Mouse (Mus musculus): ENCODE results near the gene Adm. TPM values are rescaled to one million over a fixed set of nuclear protein-coding genes. Genes with fewer than 3 reads are reported as not detected.
"Not testable (repeated sequence)": the region's sequence is repeated elsewhere in the genome, so short reads cannot be mapped to it uniquely, and the experiment has no call there.

Adm gene
- polyA plus RNA-seq, 1 experiment = 3.4 TPM

DNA sequence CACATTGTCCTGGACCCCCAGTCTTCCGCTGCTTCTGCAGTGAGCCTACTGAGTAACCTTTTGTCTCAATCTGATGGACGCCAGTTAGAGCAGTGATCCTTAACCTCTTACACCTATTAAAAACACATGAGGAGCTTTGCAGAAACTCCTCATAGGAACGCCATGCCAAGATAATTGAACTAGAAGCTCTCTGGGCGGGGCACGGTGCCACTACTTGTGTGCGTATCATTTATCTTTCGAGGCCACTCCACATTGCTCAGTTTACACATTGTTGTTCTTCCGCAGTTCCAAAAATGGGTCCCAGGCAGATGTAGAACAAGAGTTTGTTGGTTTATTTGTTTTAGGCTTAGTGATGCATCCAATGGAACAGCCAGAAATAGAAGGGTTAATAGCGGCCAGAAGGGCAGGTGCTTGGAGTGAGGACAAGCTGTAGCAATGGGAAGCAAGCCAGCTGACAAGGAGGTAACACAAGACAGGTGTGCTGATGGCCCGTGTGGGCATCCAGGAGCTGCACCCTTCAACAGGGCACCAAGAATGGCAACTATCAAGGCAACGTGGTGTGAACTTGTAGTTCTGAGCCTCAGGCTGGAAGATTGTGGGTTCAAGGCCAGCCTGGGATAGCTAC is 11.9 kb downstream of the Adm start:
- 41% methylated on average over 11 of the region's 11 CpGs for WGBS

GRCm38 (mm10) chr7:110639958-110640357 is 12.5 kb downstream of the Adm start:
- H3K27me3 ChIP-seq (ENCODE audit: control insufficient read depth, insufficient read depth, low read length); H3K36me3 ChIP-seq (ENCODE audit: control insufficient read depth, insufficient read depth, low read length); H3K27ac ChIP-seq (ENCODE audit: insufficient read depth, low read depth, low read length); H3K4me3 ChIP-seq (ENCODE audit: low read depth, low read length); H3K4me1 ChIP-seq (ENCODE audit: control insufficient read depth, insufficient read depth, insufficient read length, low read length): not testable (repeated sequence)
- WGBS = 94% methylated on average over 3 of the region's 3 CpGs

More for the DNA sequence above, 11.9 kb downstream of the Adm start:
- H3K4me3 ChIP-seq (ENCODE audit: low read depth, low read length) = no peak overlapping the region
- H3K27ac ChIP-seq (ENCODE audit: insufficient read depth, low read depth, low read length) = no peak overlapping the region
- no peaks in the 10 kb centered on the region for H3K36me3 ChIP-seq (ENCODE audit: control insufficient read depth, insufficient read depth, low read length)
- no peaks in the 10 kb centered on the region for H3K27me3 ChIP-seq (ENCODE audit: control insufficient read depth, insufficient read depth, low read length)
- no peak for TF ChIP-seq POLR2A (IDR thresholded peaks at IDR 0.05; ENCODE audit: low read depth, low read length)
- 0 out of 2 replicates have a peak, but pooled peaks cover 2% of the 10 kb centered on the region for H3K4me1 ChIP-seq (ENCODE audit: control insufficient read depth, insufficient read depth, insufficient read length, low read length)

DNA sequence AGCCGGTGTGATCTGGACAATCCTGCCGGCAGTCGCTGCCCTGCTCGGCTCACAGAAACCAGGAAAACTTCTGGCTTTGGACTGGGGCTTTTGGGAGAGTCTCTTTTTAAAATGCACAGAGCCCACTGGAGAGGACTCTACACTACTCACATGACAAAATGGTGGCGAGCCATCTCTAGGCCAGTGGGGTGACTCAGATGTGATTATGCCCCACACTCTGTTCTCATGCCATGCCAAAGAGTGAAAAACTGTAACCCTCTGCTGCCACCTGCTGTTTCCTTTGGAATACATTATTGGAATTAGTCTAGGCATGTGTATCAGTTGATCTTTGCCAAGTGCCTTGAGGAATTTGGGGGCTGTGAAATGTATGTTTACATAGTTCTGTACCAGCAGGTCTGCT is 17.9 kb downstream of the Adm start:
- Histone ChIP-seq H3K27ac (ENCODE audit: insufficient read depth, low read depth, low read length) (no peak overlapping the region), H3K4me1 (ENCODE audit: control insufficient read depth, insufficient read depth, insufficient read length, low read length) (peaks cover 19% of the 10 kb centered on the region; the same call in 1 of the 2 replicates), H3K4me3 (ENCODE audit: low read depth, low read length) (no peak overlapping the region), H3K27me3 (ENCODE audit: control insufficient read depth, insufficient read depth, low read length) (no peaks in the 10 kb centered on the region), H3K36me3 (ENCODE audit: control insufficient read depth, insufficient read depth, low read length) (no peaks in the 10 kb centered on the region)
- WGBS = 75% methylated on average over 5 of the region's 5 CpGs
- TF ChIP-seq POLR2A (IDR thresholded peaks at IDR 0.05; ENCODE audit: low read depth, low read length) (no peak), CTCF (IDR thresholded peaks at IDR 0.05; ENCODE audit: extremely low read depth, insufficient read length, insufficient replicate concordance, low read depth, low read length) (peak; percentile 45; the same call in 1 of the 2 replicates)

- WGBS = 69% methylated on average over 6 of the region's 6 CpGs
- TF ChIP-seq CTCF (IDR thresholded peaks at IDR 0.05; ENCODE audit: extremely low read depth, insufficient read length, insufficient replicate concordance, low read depth, low read length) = peak; percentile 14; the same call in 1 of the 2 replicates
- no peak for TF ChIP-seq POLR2A (IDR thresholded peaks at IDR 0.05; ENCODE audit: low read depth, low read length)
- H3K27ac ChIP-seq (ENCODE audit: insufficient read depth, low read depth, low read length) = no peak overlapping the region
- no peak overlapping the region for H3K4me3 ChIP-seq (ENCODE audit: low read depth, low read length)
- H3K4me1 ChIP-seq (ENCODE audit: control insufficient read depth, insufficient read depth, insufficient read length, low read length) = peaks cover 21% of the 10 kb centered on the region; the same call in 1 of the 2 replicates
- H3K36me3 ChIP-seq (ENCODE audit: control insufficient read depth, insufficient read depth, low read length) = no peaks in the 10 kb centered on the region
- H3K27me3 ChIP-seq (ENCODE audit: control insufficient read depth, insufficient read depth, low read length) = no peaks in the 10 kb centered on the region
Observed at GRCm38 (mm10) chr7:110645859-110646258, 18.4 kb downstream of the Adm start.

DNA sequence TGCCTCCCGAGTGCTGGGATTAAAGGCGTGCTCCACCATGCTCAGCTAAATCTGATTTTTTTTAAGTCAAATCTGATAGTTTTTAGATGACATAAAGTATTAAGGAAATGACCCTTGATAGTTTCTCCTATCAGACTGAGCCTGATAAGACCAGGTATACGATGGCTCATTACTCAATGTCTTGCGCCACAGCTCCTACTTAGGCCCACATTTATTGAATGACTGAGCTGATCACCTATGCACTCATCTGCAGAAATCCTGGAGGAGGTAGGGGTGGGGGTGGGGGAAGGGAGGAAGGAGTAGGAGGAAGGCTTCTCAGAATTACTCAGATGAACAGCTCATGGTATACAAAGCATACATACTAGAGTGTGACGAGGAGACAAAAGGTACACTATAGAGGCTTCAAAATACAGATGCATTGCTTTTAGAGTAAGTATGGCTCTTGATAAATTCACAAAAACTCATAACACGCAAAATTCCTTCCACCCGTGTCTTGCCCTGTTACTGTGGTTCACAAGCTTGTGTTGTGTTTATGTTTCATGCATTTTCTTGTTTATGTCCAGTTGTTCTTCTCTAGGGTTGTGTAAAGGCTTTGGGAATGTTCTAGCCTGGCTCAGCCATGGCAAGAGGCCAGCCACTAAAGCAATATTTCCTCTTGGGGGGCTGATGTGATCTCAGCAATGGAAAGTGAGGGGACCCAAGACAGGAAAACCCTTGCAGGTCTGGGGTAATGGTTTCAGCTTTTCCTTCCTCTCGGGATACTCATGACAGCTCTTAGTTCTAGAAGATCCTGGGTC is 19.3 kb downstream of the Adm start:
- H3K4me1 ChIP-seq (ENCODE audit: control insufficient read depth, insufficient read depth, insufficient read length, low read length) = peaks cover 21% of the 10 kb centered on the region; the same call in 1 of the 2 replicates
- H3K4me3 ChIP-seq (ENCODE audit: low read depth, low read length) = no peak overlapping the region
- no peaks in the 10 kb centered on the region for H3K27me3 ChIP-seq (ENCODE audit: control insufficient read depth, insufficient read depth, low read length)
- peak overlapping the region; percentile 96 for H3K27ac ChIP-seq (ENCODE audit: insufficient read depth, low read depth, low read length)
- TF ChIP-seq CTCF (IDR thresholded peaks at IDR 0.05; ENCODE audit: extremely low read depth, insufficient read length, insufficient replicate concordance, low read depth, low read length) = no peak
- no peak for TF ChIP-seq POLR2A (IDR thresholded peaks at IDR 0.05; ENCODE audit: low read depth, low read length)
- no peaks in the 10 kb centered on the region for H3K36me3 ChIP-seq (ENCODE audit: control insufficient read depth, insufficient read depth, low read length)
- 28% methylated on average over 8 of the region's 8 CpGs for WGBS

DNA sequence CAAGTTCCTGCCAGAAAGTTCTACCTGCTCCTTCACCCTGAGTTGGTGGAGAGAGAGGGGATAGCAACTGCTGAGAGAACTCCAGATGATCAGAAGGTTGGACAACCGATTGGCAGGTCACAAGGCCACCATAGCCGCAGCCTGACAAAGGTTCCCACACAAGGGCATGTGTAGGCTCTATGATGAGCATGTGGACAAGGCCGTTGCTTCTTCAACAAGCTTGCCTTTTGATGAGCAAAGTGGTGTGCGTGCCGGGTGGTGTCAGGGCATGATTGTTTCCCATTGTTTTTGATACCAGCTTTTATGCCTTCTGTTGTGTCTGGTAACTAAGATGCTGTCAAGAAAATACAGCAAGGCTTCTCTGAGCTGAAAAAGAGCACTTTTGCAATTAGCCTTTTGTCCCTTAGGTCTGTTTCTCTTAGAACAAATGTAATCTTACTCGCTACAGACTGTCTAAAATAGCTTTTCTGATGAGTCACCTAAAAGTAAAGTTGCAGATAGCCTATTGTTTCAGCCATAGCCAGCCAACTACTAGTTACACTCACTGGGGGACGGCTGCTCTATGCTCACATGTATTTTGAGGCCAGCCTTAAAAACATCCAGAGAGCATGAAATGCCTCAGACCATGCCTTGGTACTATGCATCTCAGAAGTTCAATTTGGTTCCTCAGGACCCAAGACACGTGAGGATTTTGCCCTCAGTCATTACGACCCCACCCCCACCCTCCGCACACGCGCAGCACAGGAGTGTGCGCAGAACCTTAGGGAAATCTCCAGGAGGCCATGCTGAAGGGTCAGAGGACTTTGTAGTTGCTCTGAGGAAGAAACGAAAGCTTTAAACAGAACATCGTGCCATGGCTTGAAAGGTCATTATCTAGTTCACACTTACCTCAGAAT is 20.3 kb downstream of the Adm start:
- Histone ChIP-seq H3K36me3 (ENCODE audit: control insufficient read depth, insufficient read depth, low read length) (no peaks in the 10 kb centered on the region), H3K4me1 (ENCODE audit: control insufficient read depth, insufficient read depth, insufficient read length, low read length) (peaks cover 21% of the 10 kb centered on the region; the same call in 1 of the 2 replicates), H3K27me3 (ENCODE audit: control insufficient read depth, insufficient read depth, low read length) (no peaks in the 10 kb centered on the region), H3K4me3 (ENCODE audit: low read depth, low read length) (peak overlapping the region; percentile 63), H3K27ac (ENCODE audit: insufficient read depth, low read depth, low read length) (peak overlapping the region; percentile 96)
- TF ChIP-seq CTCF (IDR thresholded peaks at IDR 0.05; ENCODE audit: extremely low read depth, insufficient read length, insufficient replicate concordance, low read depth, low read length) (no peak), POLR2A (IDR thresholded peaks at IDR 0.05; ENCODE audit: low read depth, low read length) (no peak)
- 24% methylated on average over 15 of the region's 15 CpGs for WGBS
